Mouse (Mus musculus) embryonic fibroblast, embryonic 13.5 days (primary cell): ENCODE measurements around the gene Spen.

Experiments
- CTCF ChIP-seq: IDR thresholded peaks from 2 replicates; pipeline ENCODE4 v1.5.1; 2011; ENCODE audit warnings: mild to moderate bottlenecking, control low read depth, low read length, moderate library complexity, borderline replicate concordance; ENCODE audit not compliant: insufficient read depth
- POLR2A ChIP-seq: IDR thresholded peaks from 2 replicates; pipeline ENCODE4 v1.6.1; 2011; ENCODE audit warnings: low read depth, mild to moderate bottlenecking, control low read depth, low read length, moderate library complexity

- TF ChIP-seq POLR2A, result no peak
- no peak for TF ChIP-seq CTCF
These were observed 11.3 kb downstream of the Spen start for GRCm38 (mm10) chr4:141526936-141527650.
